ENCODE assay signal across 9 mouse cellular contexts in the genomic region with DNA sequence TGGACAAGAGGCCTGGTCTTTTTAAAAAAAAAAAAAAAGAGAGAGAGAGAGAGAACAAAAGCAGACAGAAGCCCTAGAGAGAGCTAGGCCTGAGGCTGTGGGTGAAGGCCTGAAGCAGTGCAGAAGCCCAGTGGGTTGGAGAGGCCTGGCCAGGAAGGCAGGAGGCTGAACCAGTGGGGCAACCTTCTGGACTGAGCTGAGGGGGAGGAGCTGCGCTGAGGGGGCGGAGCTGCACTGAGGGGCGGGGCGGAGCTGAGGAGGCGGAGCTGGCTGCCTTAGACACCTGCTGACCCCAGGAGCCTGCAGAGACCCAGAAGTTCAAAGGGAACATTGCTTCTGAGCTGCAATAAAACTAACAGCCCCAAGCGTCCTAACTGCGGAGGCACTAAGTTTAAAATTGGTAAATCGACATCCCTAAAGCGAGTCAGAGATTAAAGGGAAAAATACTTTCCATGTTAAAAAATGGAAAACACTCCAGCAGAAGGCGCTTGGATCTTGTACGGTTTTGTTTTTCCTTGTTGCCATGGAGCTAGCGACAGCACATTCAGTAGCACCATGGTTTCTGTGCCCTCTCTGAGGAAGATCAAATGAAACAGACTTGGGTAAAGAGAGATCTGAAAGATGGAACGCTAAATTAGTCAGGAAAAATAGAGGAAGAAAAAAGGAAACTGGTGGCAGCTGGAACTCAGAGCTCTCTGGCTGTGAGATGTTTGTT.
DNase-seq lines count a peak whose midpoint lies in the region; ATAC-seq and TF ChIP-seq lines count a peak whose summit lies in the region.
"Had no signal": no experiment of that assay in that cellular context is flagged by ENCODE, and none has a peak within 500 bp of the region (broad histone marks: within the 10 kb centered on the region; RNA-seq: fewer than 3 reads in every experiment).

No protein-coding gene starts in this region.

- no peaks in the 10 kb centered on the region for H3K4me1 ChIP-seq in ES-E14 (ENCODE audit: control insufficient read depth in 2 of 2, insufficient read depth in 2 of 2, low read length in 2 of 2, poor library complexity in 1 of 2)
- no peaks in the 10 kb centered on the region for H3K4me1 ChIP-seq in embryonic facial prominence, embryonic 11.5 days (ENCODE audit: control insufficient read depth, insufficient read depth, low read length)
- 0 out of 2 replicates have a peak, but pooled peaks cover 6% of the 10 kb centered on the region for H3K4me1 ChIP-seq in kidney, embryonic 16.5 days (ENCODE audit: insufficient read depth, low read length)
- H3K4me1 ChIP-seq: hindbrain, embryonic 15.5 days had no signal

- H3K4me2 ChIP-seq in embryonic facial prominence, embryonic 11.5 days (ENCODE audit: low read depth, low read length), result no peak overlapping the region
- H3K4me2 ChIP-seq in kidney, embryonic 16.5 days (replicated peaks; ENCODE audit: low read depth, low read length), result no peak overlapping the region
- H3K4me2 ChIP-seq: hindbrain, embryonic 15.5 days had no signal

- H3K4me3 ChIP-seq in ES-E14 (ENCODE audit: insufficient read depth in 1 of 2, low read depth in 1 of 2, low read length in 2 of 2, poor library complexity in 1 of 2, severe bottlenecking in 1 of 2), result peak overlapping the region in 1 of 2 experiments; percentile 38; a peak in 1 of 4 replicates
- no peak overlapping the region for H3K4me3 ChIP-seq in embryonic facial prominence, embryonic 11.5 days (ENCODE audit: low read depth, low read length)
- H3K4me3 ChIP-seq in kidney, embryonic 16.5 days (ENCODE audit: low read length), result no peak overlapping the region
- no peak overlapping the region for H3K4me3 ChIP-seq in left cerebral cortex, adult 2 months
- H3K4me3 ChIP-seq: hindbrain, embryonic 15.5 days had no signal

- H3K9ac ChIP-seq in ES-E14 (ENCODE audit: insufficient read depth, low read depth, low read length, poor library complexity, severe bottlenecking), result no peak overlapping the region
- no peak overlapping the region for H3K9ac ChIP-seq in embryonic facial prominence, embryonic 11.5 days (replicated peaks; ENCODE audit: low read length)
- no peak overlapping the region for H3K9ac ChIP-seq in kidney, embryonic 16.5 days (replicated peaks; ENCODE audit: low read length)
- H3K9ac ChIP-seq: hindbrain, embryonic 15.5 days had no signal

- intact Hi-C loops in left cerebral cortex, adult 2 months (cut with DNase I), result no loop called here

- H3K9me3 ChIP-seq in ES-E14 (ENCODE audit: control insufficient read depth, insufficient read depth, low read depth, low read length), result no peaks in the 10 kb centered on the region
- H3K9me3 ChIP-seq in embryonic facial prominence, embryonic 11.5 days (replicated peaks; ENCODE audit: control insufficient read depth, low read length), result no peaks in the 10 kb centered on the region
- H3K9me3 ChIP-seq in kidney, embryonic 16.5 days (ENCODE audit: low read length), result peaks cover 7% of the 10 kb centered on the region
- H3K9me3 ChIP-seq: hindbrain, embryonic 15.5 days had no signal

- H3K27ac ChIP-seq in ES-E14 (ENCODE audit: insufficient read depth, low read depth, low read length, poor library complexity, severe bottlenecking), result no peak overlapping the region
- H3K27ac ChIP-seq in embryonic facial prominence, embryonic 11.5 days (replicated peaks; ENCODE audit: low read depth, low read length), result no peak overlapping the region
- H3K27ac ChIP-seq in kidney, embryonic 16.5 days (ENCODE audit: low read length), result no peak overlapping the region
- H3K27ac ChIP-seq in left cerebral cortex, adult 2 months, result no peak overlapping the region
- H3K27ac ChIP-seq: hindbrain, embryonic 15.5 days had no signal

- in situ Hi-C loops in ES-E14 (cut with MboI; ENCODE audit: low sequenced_read_pairs in 2 of 2, unreplicated experiment in 2 of 2), result no loop called here

- H3K27me3 ChIP-seq in embryonic facial prominence, embryonic 11.5 days (ENCODE audit: control insufficient read depth, insufficient read depth, low read length), result no peaks in the 10 kb centered on the region
- no peaks in the 10 kb centered on the region for H3K27me3 ChIP-seq in kidney, embryonic 16.5 days (ENCODE audit: insufficient read depth, low read length)
- H3K27me3 ChIP-seq: hindbrain, embryonic 15.5 days had no signal

- peak; percentile 63 for DNase-seq in ES-E14 (ENCODE audit: low read depth, low spot score)
- DNase-seq in embryonic facial prominence, embryonic 11.5 days (ENCODE audit: low spot score), result peak; percentile 43
- DNase-seq in lung, postnatal 4 days, result peak; percentile 60 to 63
- DNase-seq in yolk sac, embryonic 10.5 days (ENCODE audit: low spot score), result peak; percentile 47
- DNase-seq in left cerebral cortex, adult 2 months (ENCODE audit: extremely low spot score in 1 of 2, low spot score in 2 of 2), result no peak
- DNase-seq in layer of hippocampus, postnatal 25 days (ENCODE audit: extremely low spot score in 1 of 2, low spot score in 1 of 2), result no peak

- ATAC-seq in embryonic facial prominence, embryonic 11.5 days (replicated peaks; ENCODE audit: insufficient number of reproducible peaks, low FRiP score, low TSS enrichment, low read depth), result peak; percentile 78; the same call in 1 of the 2 replicates
- peak; percentile 86; the same call in 1 of the 2 replicates for ATAC-seq in kidney, embryonic 16.5 days (ENCODE audit: low FRiP score, low TSS enrichment)
- ATAC-seq in erythroblast, adult 5-6 weeks (replicated peaks; ENCODE audit: low FRiP score, poor library complexity, severe bottlenecking), result no peak; the same call in 1 of the 2 replicates

- 31% methylated on average over 13 of the region's 13 CpGs for WGBS in embryonic facial prominence, embryonic 11.5 days
- WGBS in kidney, embryonic 16.5 days, result 33% methylated on average over 13 of the region's 13 CpGs

- no peak; the same call in 1 of the 2 replicates for TF ChIP-seq CTCF in left cerebral cortex, adult 2 months (IDR thresholded peaks at IDR 0.05)

- H3K36me3 ChIP-seq in ES-E14 (ENCODE audit: control insufficient read depth, insufficient read depth, low read length, poor library complexity, severe bottlenecking), result no peaks in the 10 kb centered on the region
- H3K36me3 ChIP-seq in embryonic facial prominence, embryonic 11.5 days (replicated peaks; ENCODE audit: control insufficient read depth, insufficient read depth, low read depth, low read length), result no peaks in the 10 kb centered on the region
- 0 out of 2 replicates have a peak, but pooled peaks cover 2% of the 10 kb centered on the region for H3K36me3 ChIP-seq in kidney, embryonic 16.5 days (ENCODE audit: insufficient read depth, low read length)
- H3K36me3 ChIP-seq: hindbrain, embryonic 15.5 days had no signal

TF ChIP-seq in ES-E14, 5 proteins besides CTCF, POLR2A, EP300 and RAD21:
- TF ChIP-seq CHD2 (IDR thresholded peaks at IDR 0.05; ENCODE audit: low read depth, low read length) (peak; percentile 15; the same call in 1 of the 2 replicates), HCFC1 (IDR thresholded peaks at IDR 0.05; ENCODE audit: borderline replicate concordance, insufficient read depth, low read length) (no peak), ZC3H11A (IDR thresholded peaks at IDR 0.05; ENCODE audit: borderline replicate concordance, low read depth, low read length) (no peak), MAFK (IDR thresholded peaks at IDR 0.05; ENCODE audit: insufficient read depth, low read depth, low read length) (no peak), ZNF384 (IDR thresholded peaks at IDR 0.05; ENCODE audit: low read depth, low read length) (0 out of 2 replicates have a peak, but pooled peaks have one; percentile 24)

Comparison
In these comparisons a context has a peak if more than half of its experiments do, and no peak if none do; other contexts are left out.
1. DNase-seq: peak in ES-E14 (single experiment), embryonic facial prominence, embryonic 11.5 days (single experiment), lung, postnatal 4 days (2 of 2) and yolk sac, embryonic 10.5 days (single experiment); none in left cerebral cortex, adult 2 months (0 of 2) and layer of hippocampus, postnatal 25 days (0 of 2).